Mouse (Mus musculus) testis, adult 2 months (tissue): Measurements from ENCODE around the gene Cstf2t.

Source experiments
- CTCF ChIP-seq: fragments of 200-500 bp; IDR thresholded peaks from 2 replicates; pipeline ENCODE4 v1.5.1; 2012; ENCODE audit warnings: low read depth, mild to moderate bottlenecking, inconsistent platforms, low read length, moderate library complexity; ENCODE audit not compliant: control insufficient read depth, insufficient read depth, insufficient replicate concordance
- POLR2A ChIP-seq: fragments of 200-500 bp; IDR thresholded peaks from 2 replicates; pipeline ENCODE4 v1.6.1; 2012; ENCODE audit warnings: low read depth, mild to moderate bottlenecking, inconsistent platforms, low read length, moderate library complexity; ENCODE audit not compliant: control insufficient read depth

GRCm38 (mm10) chr19:31132614-31133013 lies 50.0 kb downstream of the Cstf2t start:
- TF ChIP-seq CTCF = no peak
- TF ChIP-seq POLR2A = no peak
